Mouse (Mus musculus) MEL (cell line): Measurements from ENCODE around the gene Ugt8a. TPM values are rescaled to one million over a fixed set of nuclear protein-coding genes. Genes with fewer than 3 reads are reported as not detected.

Experiments used
- DNase-seq: peaks from one replicate; pipeline ENCODE4 v3.0.0; 2011; ENCODE audit warnings: low read depth, low spot score
- H3K27ac ChIP-seq: 2 replicates; pipeline ENCODE4 v1.5.1; 2012; ENCODE audit warnings: low read depth, mild to moderate bottlenecking, control low read depth, low read length, moderate library complexity; ENCODE audit not compliant: control insufficient read depth
- H3K27me3 ChIP-seq, 2 experiments: fragments of 150-350 bp in 1 of 2; sonication (generic) in 1 of 2; 2 replicates each; pipeline ENCODE4 v1.6.1; 2012; ENCODE audit warnings: low read length in 2 of 2, mild to moderate bottlenecking in 2 of 2, improper control_type of control experiment in 1 of 2, moderate library complexity in 1 of 2; ENCODE audit not compliant: insufficient read depth in 2 of 2, control insufficient read depth in 1 of 2
- H3K36me3 ChIP-seq, 2 experiments: 2 replicates each; pipeline ENCODE4 v1.6.1; 2012 to 2014; ENCODE audit warnings: low read length in 2 of 2, improper control_type of control experiment in 1 of 2, inconsistent platforms in 1 of 2, mild to moderate bottlenecking in 1 of 2; ENCODE audit not compliant: insufficient read depth in 2 of 2, control insufficient read depth in 1 of 2
- H3K4me1 ChIP-seq, 2 experiments: fragments of 150-350 bp in 1 of 2; sonication (generic) in 1 of 2; 2 replicates each; pipeline ENCODE4 v1.6.1; 2012; ENCODE audit warnings: low read length in 2 of 2, improper control_type of control experiment in 1 of 2, mild to moderate bottlenecking in 1 of 2; ENCODE audit not compliant: insufficient read depth in 2 of 2, control insufficient read depth in 1 of 2
- H3K4me3 ChIP-seq, 2 experiments: fragments of 150-350 bp in 1 of 2; sonication (generic) in 1 of 2; 2 replicates each; pipeline ENCODE4 v1.5.1; 2012; ENCODE audit warnings: low read depth in 2 of 2, low read length in 2 of 2, mild to moderate bottlenecking in 2 of 2, moderate library complexity in 2 of 2, control low read depth in 1 of 2, improper control_type of control experiment in 1 of 2; ENCODE audit not compliant: control insufficient read depth in 1 of 2, insufficient read depth in 1 of 2
- H3K79me2 ChIP-seq: 2 replicates; pipeline ENCODE4 v1.6.1; 2012; ENCODE audit warnings: mild to moderate bottlenecking, low read length, moderate library complexity; ENCODE audit not compliant: control insufficient read depth, poor library complexity, insufficient read depth
- H3K9ac ChIP-seq: 2 replicates; pipeline ENCODE4 v1.6.1; 2012; ENCODE audit warnings: low read depth, mild to moderate bottlenecking, control low read depth, low read length, moderate library complexity; ENCODE audit not compliant: control insufficient read depth, poor library complexity, severe bottlenecking
- H3K9me3 ChIP-seq: fragments of 150-350 bp; sonication (generic); replicated peaks from 2 replicates; pipeline ENCODE4 v1.6.1; 2012; ENCODE audit warnings: mild to moderate bottlenecking, low read length, improper control_type of control experiment, moderate library complexity; ENCODE audit not compliant: insufficient read depth
- CHD2 ChIP-seq: IDR thresholded peaks from 2 replicates; pipeline ENCODE4 v1.6.1; 2011; ENCODE audit warnings: low read length, improper control_type of control experiment
- ELF1 ChIP-seq: IDR thresholded peaks from 2 replicates; pipeline ENCODE4 v1.6.1; 2014; ENCODE audit warnings: low read depth, mild to moderate bottlenecking, inconsistent platforms, low read length, improper control_type of control experiment, moderate library complexity
- GATA1 ChIP-seq: IDR thresholded peaks from 2 replicates; pipeline ENCODE4 v1.6.1; 2011; ENCODE audit warnings: low read depth, low read length, improper control_type of control experiment
- HCFC1 ChIP-seq: IDR thresholded peaks from 2 replicates; pipeline ENCODE4 v1.6.1; 2012; ENCODE audit warnings: low read depth, mild to moderate bottlenecking, inconsistent platforms, low read length, improper control_type of control experiment, moderate library complexity
- MAFK ChIP-seq: IDR thresholded peaks from 2 replicates; pipeline ENCODE4 v1.6.1; 2011; ENCODE audit warnings: low read depth, mild to moderate bottlenecking, low read length, improper control_type of control experiment, borderline replicate concordance
- MAZ ChIP-seq: IDR thresholded peaks from 2 replicates; pipeline ENCODE4 v1.6.1; 2012; ENCODE audit warnings: low read depth, mild to moderate bottlenecking, inconsistent platforms, low read length, improper control_type of control experiment
- MEF2A ChIP-seq: IDR thresholded peaks from 2 replicates; pipeline ENCODE4 v1.6.1; 2014; ENCODE audit warnings: low read depth, mild to moderate bottlenecking, inconsistent platforms, low read length, improper control_type of control experiment; ENCODE audit not compliant: poor library complexity, insufficient replicate concordance, severe bottlenecking; ENCODE audit errors: extremely low read depth
- POLR2A ChIP-seq, 2 experiments: IDR thresholded peaks; 2 replicates each; pipeline ENCODE4 v1.6.1; 2011 to 2012; ENCODE audit warnings: low read length in 2 of 2, mild to moderate bottlenecking in 2 of 2, control low read depth in 1 of 2, improper control_type of control experiment in 1 of 2, low read depth in 1 of 2, moderate library complexity in 1 of 2; ENCODE audit not compliant: control insufficient read depth in 1 of 2, insufficient read depth in 1 of 2, poor library complexity in 1 of 2
- POLR2AphosphoS5 ChIP-seq: IDR thresholded peaks from 2 replicates; pipeline ENCODE4 v1.6.1; 2012; ENCODE audit warnings: low read depth, borderline replicate concordance, mild to moderate bottlenecking, inconsistent platforms, low read length, moderate library complexity, mixed read lengths
- RAD21 ChIP-seq: IDR thresholded peaks from 2 replicates; pipeline ENCODE4 v1.6.1; 2011; ENCODE audit warnings: mild to moderate bottlenecking, low read depth, low read length, improper control_type of control experiment
- RCOR1 ChIP-seq: IDR thresholded peaks from 2 replicates; pipeline ENCODE4 v1.6.1; 2012; ENCODE audit warnings: low read depth, mild to moderate bottlenecking, inconsistent platforms, low read length, improper control_type of control experiment
- SIN3A ChIP-seq: IDR thresholded peaks from 2 replicates; pipeline ENCODE4 v1.6.1; 2012; ENCODE audit warnings: low read length, improper control_type of control experiment, inconsistent platforms
- SMC3 ChIP-seq: IDR thresholded peaks from 2 replicates; pipeline ENCODE4 v1.6.1; 2011; ENCODE audit warnings: low read depth, low read length, improper control_type of control experiment
- TAL1 ChIP-seq: IDR thresholded peaks from 2 replicates; pipeline ENCODE4 v1.6.1; 2012; ENCODE audit warnings: mild to moderate bottlenecking, inconsistent platforms, low read length, moderate library complexity, mixed read lengths
- TCF12 ChIP-seq: IDR thresholded peaks from 2 replicates; pipeline ENCODE4 v1.6.1; 2014; ENCODE audit warnings: low read depth, mild to moderate bottlenecking, inconsistent platforms, low read length, improper control_type of control experiment, moderate library complexity
- USF2 ChIP-seq, 2 experiments: IDR thresholded peaks; 2 replicates each; pipeline ENCODE4 v1.6.1; 2011 to 2012; ENCODE audit warnings: improper control_type of control experiment in 2 of 2, low read length in 2 of 2, borderline replicate concordance in 1 of 2, inconsistent platforms in 1 of 2, low read depth in 1 of 2, mild to moderate bottlenecking in 1 of 2; ENCODE audit not compliant: insufficient read depth in 1 of 2
- ZKSCAN1 ChIP-seq: IDR thresholded peaks from 2 replicates; pipeline ENCODE4 v1.6.1; 2012; ENCODE audit warnings: low read depth, mild to moderate bottlenecking, inconsistent platforms, low read length, improper control_type of control experiment, moderate library complexity
- ZNF384 ChIP-seq: IDR thresholded peaks from 2 replicates; pipeline ENCODE4 v1.6.1; 2012; ENCODE audit warnings: low read depth, mild to moderate bottlenecking, inconsistent platforms, low read length, improper control_type of control experiment
- polyA plus RNA-seq, 2 experiments: library from polyadenylated mRNA; stranded (reverse) in 1 of 2; unstranded in 1 of 2; fragments of >175 nt in 1 of 2; fragments of >200 nt in 1 of 2; gene quantifications; 2 replicates each; pipeline versions ENCODE4 v1.2.1 to v1.2.4; 2012; ENCODE audit warnings: low replicate concordance in 2 of 2, low read depth in 1 of 2; ENCODE audit not compliant: insufficient read length in 2 of 2, insufficient read depth in 1 of 2, missing spikeins in 1 of 2
- total RNA-seq: library from RNA; depleted of rRNA; stranded (reverse); fragments of 300-350 nt; gene quantifications from 2 replicates; pipeline ENCODE4 v1.2.3, GENCODE M21; 2012

Ugt8a gene
- total and polyA plus RNA-seq, 3 experiments, result not detected

GRCm38 (mm10) chr3:125940811-125941210 lies 2.4 kb upstream of the Ugt8a start:
- TF ChIP-seq GATA1, result no peak
- no peak for TF ChIP-seq RAD21
- TF ChIP-seq HCFC1, result no peak
- TF ChIP-seq TCF12, result no peak
- no peak for TF ChIP-seq MAZ
- no peak for TF ChIP-seq SIN3A
- TF ChIP-seq RCOR1, result no peak
- TF ChIP-seq TAL1, result no peak
- H3K4me3 ChIP-seq, result no peak overlapping the region
- H3K27me3 ChIP-seq, result no peaks in the 10 kb centered on the region

GRCm38 (mm10) chr3:125938756-125939109 lies 314 bp upstream of the Ugt8a start:
- peaks cover 0 to 4% of the 10 kb centered on the region in 2 experiments; a peak in 2 of 4 replicates for H3K36me3 ChIP-seq
- no peaks in the 10 kb centered on the region for H3K27me3 ChIP-seq
- no peaks in the 10 kb centered on the region for H3K79me2 ChIP-seq
- H3K4me3 ChIP-seq, result no peak overlapping the region
- no peak for DNase-seq
- no peak overlapping the region for H3K9ac ChIP-seq
- no peak overlapping the region for H3K27ac ChIP-seq
- no peak for TF ChIP-seq POLR2AphosphoS5
- TF ChIP-seq ZNF384, result no peak
- TF ChIP-seq POLR2A (IDR thresholded peaks at IDR 0.05; ENCODE audit: control insufficient read depth in 1 of 2, insufficient read depth in 1 of 2, low read depth in 1 of 2, low read length in 2 of 2, poor library complexity in 1 of 2), result no peak
- TF ChIP-seq ZKSCAN1, result no peak
- no peak for TF ChIP-seq MAFK
- no peak for TF ChIP-seq USF2 (IDR thresholded peaks at IDR 0.05; ENCODE audit: borderline replicate concordance in 1 of 2, insufficient read depth in 1 of 2, low read depth in 1 of 2, low read length in 2 of 2)
- TF ChIP-seq CHD2, result no peak
- TF ChIP-seq ELF1, result no peak
- TF ChIP-seq SMC3, result no peak
- TF ChIP-seq MEF2A, result no peak
- H3K9me3 ChIP-seq, result no peaks in the 10 kb centered on the region
- peaks cover 3% of the 10 kb centered on the region in 2 experiments for H3K4me1 ChIP-seq

More at GRCm38 (mm10) chr3:125940811-125941210, 2.4 kb upstream of the Ugt8a start:
- no peaks in the 10 kb centered on the region for H3K79me2 ChIP-seq
- no peak overlapping the region for H3K9ac ChIP-seq
- no peaks in the 10 kb centered on the region for H3K36me3 ChIP-seq
- H3K27ac ChIP-seq, result no peak overlapping the region
- H3K9me3 ChIP-seq, result no peaks in the 10 kb centered on the region
- DNase-seq, result no peak
- H3K4me1 ChIP-seq, result no peaks in the 10 kb centered on the region
